Mouse (Mus musculus) adrenal gland, postnatal 36 days (tissue): Measurements from ENCODE around the gene Gm37240. TPM values are rescaled to one million over a fixed set of nuclear protein-coding genes. Genes with fewer than 3 reads are reported as not detected.
A peak's percentile ranks its signal among the peaks of the same experiment; 100 is the strongest.

ENCODE experiments used
- DNase-seq, 2 experiments: peaks; one replicate each; pipeline ENCODE4 v3.0.0; 2021; ENCODE audit warnings: mixed read lengths in 1 of 2
- total RNA-seq, 2 experiments: library from RNA; stranded (reverse); gene quantifications; 2 replicates each; pipeline ENCODE4 v1.2.3; 2021

Gene Gm37240
- total RNA-seq, 2 experiments from 2014 or later = 2.5 to 4.5 TPM

DNA sequence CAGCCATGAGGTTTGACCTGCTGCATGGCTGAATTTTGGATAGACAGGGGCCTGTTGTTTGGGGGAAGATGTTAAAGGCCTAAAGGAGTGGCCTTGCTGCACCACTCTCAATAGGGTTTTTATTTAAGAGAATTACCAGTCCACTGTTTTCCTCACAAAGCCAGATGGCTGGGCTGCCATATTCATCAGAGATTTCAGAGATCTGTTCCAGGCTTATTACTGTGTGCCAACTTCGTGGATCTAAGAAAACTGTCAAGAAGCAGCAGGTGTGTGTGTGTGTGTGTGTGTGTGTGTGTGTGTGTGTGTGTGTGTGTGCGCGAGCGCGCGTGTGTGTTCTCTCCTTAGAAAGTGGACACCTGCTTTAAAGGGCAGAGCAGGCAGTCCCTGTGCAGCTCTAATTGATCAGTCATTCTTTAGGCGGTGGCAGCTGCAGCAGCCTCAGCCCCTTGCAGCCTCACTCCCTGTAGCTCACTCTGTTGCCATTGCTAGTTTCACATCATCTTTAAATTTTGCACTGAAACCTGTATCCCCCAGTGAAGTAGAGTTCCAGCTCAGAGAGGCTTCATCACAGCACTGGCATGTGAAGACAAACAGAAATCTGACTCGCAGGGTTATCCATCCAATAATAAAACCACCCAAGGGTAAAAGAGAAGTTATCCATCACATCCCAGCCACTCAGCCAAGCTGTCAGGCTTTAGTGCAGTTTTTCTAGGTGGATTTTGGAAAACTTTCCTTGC, 252.8 kb downstream of the Gm37240 start:
- DNase-seq = no peak

- no peak for DNase-seq
Measured at GRCm38 (mm10) chr3:85633733-85634132, 253.6 kb downstream of the Gm37240 start.

- peak; percentile 2 to 4 for DNase-seq
Measured at GRCm38 (mm10) chr3:85629895-85630510, 257.3 kb downstream of the Gm37240 start.

DNA sequence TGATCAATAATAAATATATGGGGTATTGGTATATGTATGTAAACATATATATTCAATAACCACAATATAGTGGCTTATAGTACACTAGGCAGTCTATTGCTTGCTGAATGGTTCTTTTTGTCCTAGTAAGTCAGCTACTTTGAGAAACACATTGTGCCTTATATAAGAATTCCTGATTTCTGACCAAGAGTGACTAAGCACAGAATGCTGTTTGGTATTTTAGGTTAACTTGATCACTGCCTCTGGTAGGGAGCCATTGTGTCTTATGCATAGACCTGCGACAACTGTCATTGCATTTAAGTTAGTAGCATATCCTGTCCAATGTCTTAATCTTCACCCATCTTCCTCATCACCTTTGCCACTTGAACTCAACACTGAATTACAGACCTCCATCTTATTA, 267.6 kb downstream of the Gm37240 start:
- no peak for DNase-seq

DNA sequence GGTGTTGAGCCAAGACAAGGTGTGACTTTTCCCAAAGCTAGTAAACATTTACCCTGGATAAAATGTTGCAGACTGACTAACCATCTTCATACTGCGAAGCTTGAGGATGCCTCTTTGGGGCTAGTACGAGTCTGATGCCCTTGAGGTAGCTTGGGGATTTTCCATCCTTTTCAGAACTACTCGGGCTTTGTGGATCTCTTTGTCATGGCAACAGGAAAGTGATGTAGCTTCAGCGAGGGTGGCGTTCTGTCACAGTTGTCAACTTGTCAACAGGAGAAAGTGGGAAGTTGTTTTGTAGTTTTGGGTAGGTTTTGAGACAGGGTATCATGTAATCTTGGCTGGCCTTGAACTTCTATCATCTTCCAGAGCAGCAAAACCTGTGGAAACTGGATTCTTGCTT, 268.0 kb downstream of the Gm37240 start:
- no peak for DNase-seq

GRCm38 (mm10) chr3:85618885-85619284, 268.4 kb downstream of the Gm37240 start:
- DNase-seq = no peak

GRCm38 (mm10) chr3:85616389-85616788, 270.9 kb downstream of the Gm37240 start:
- DNase-seq = no peak

DNA sequence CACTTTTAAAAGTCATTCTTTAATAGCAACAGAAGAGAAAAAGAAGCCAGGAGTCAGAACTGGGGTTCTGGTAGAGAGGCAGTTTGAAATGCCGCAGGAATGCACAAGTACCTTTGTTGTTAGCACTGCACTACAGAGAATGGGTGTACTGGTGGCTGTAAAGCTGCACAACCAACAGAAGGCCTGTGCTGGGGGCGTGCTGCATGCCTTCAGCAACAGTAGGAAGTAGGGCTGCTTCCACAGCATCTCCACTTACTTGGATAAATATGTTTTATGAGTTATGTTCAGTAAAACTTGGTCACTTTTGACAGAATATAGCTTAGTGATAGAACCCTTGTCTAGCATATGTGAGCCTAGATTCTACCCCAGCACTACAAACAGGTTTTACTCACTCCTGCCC, 279.6 kb downstream of the Gm37240 start:
- no peak for DNase-seq

DNA sequence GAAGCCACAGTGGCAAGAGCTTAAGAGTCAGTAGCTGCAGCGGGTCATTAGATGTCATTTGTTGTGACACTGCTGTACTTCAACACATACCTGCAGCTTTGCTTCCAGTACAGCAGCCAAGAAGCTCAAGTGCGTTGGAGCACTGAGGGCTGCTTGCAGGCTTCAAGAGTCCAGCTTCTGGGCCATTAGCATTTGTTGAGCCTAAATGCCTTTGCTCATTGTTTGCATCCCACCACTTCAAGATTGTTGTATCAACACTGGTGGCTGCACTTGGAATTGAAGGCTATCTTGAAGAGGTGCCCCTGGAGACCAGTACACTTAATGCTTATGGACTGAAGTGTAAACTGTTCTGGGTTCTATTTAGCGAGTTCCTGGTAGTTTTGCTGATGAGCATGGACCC, 280.4 kb downstream of the Gm37240 start:
- DNase-seq = no peak

DNA sequence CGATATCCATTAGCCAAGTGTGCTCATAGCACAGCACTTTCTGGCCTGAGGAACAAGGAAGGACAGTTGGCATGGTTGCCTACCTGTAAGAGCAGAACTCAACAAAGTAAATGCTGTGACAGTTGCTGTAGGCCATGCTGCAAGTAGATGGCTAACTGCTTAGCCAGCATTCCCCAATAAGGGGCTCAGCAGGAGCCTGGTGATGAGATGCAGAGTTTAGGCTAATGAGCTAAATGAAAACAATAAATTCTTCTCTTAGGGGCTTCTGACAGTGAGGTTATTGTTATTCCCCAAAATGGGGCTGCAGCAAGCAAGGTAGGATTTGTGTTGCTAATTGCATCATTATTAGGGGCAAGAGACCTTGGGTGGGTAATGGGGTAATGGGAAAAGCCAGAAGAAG, 283.5 kb downstream of the Gm37240 start:
- DNase-seq = no peak

GRCm38 (mm10) chr3:85601841-85602305, 285.4 kb downstream of the Gm37240 start:
- DNase-seq = no peak

DNA sequence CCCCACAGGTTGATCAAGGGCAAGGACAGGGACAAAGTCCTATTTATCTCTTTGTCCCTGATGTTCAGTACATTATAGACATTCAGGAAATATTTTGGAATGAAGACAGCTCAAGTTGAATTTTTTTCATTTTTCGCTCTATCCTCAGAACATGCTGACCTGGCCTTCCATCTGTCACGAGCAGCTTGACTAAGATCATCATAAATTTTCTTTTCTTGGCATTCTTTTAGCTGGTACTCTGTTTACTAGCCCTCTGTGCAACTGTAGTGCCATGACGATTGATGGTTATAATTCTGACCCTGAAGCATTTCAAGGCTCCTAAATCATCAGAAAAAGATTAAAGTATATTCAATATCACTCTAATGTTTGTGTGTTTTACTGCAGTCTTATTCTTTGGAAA, 287.8 kb downstream of the Gm37240 start:
- DNase-seq = peak in 1 of 2 experiments; percentile 13

DNA sequence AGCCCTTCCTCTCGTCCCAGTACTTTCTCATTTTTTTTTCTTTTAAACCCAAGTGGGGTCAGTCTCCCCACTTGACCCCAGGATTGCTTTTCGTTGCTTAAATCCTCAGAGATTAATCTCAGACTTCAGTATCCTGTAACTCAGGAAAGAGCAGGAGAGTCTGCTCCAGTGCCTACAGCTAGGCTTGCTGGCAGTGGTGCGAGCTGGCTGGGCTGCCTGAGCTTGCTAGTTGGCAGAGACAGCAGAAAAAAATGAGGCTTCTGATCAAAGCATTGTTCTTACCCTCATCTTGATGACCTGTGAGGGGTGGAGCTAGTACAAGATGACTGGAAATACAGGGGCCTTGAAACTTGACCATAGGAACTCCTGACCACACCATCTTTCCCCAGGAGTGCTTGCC, 292.9 kb downstream of the Gm37240 start:
- DNase-seq = no peak

DNA sequence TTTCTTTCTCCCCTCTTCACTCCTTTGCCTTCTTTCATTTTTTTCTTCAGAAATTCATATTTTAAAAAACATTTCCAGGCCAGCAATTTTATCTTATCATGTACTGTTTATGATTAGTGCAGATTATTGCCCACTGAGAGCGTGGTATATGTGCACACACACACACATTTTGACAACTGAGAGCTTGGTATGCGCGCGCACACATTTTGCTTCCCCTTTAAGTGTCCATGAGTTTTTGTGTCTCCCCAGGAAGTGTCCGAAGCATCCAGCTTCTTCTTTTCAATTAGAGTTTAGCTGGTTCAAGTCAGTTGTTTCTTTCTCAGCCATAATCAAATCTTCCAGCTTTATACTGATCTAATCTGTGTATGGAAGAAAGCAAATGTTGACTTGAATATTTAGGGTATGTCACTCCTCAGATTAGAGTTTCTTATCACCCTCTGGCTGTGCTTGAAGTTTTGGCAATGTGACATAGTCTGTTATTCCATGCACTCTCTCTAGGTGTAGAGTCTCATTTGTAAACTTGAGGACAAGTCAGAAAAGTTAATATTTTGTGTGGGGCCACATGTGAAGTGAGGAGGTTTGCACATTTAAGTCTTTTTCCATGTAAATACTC, 294.6 kb downstream of the Gm37240 start:
- no peak for DNase-seq

DNA sequence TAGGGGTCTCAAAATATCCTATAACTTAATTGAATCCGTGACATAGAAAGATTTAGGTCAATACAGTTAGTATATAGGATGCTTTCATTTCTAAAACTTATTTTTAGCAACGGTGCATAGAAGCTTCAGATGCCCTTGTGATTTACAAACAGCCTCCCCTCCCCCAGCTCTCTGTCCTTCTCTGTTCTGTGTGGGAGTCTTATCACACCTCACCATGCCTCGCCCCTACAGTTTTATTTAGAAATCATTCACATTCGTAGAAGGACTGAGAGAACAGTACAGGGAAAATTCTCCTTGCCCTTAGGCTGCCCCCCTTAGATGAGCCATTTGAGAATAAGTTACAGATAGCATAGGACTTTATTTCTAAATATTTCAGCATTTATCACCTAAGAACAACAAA, 295.3 kb downstream of the Gm37240 start:
- DNase-seq = no peak

DNA sequence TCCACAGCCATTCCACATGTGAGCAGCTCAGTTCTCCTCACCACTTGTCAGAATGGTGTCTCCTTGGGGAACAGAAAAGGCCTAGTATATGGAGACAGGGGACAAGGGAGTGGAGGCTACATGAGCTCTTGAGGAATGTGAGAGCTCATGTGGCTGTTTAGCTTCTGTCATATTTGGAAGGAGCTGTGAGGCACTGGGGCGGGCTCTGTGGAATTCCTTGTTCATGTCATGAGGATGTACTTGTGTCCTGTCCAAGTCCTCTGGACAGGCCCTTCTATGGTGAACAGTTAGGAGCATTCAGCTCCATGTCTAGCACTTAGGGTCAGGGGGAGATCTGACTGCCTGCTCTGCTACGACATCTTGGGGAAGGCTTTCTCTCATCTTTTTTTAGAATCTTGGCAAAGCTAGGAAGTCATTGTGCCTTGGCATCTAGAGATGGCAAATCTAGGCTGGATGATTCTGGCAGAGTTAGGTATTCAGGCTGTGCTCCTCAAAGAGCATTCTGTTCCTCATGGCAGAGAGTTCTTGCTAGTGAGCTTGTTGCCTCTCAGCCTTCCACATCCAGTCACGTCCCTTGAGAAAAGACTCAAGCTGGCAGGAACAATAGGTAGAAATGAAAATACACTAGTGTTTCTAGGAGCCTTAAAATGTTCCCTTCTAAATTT, 297.1 kb downstream of the Gm37240 start:
- DNase-seq = no peak

DNA sequence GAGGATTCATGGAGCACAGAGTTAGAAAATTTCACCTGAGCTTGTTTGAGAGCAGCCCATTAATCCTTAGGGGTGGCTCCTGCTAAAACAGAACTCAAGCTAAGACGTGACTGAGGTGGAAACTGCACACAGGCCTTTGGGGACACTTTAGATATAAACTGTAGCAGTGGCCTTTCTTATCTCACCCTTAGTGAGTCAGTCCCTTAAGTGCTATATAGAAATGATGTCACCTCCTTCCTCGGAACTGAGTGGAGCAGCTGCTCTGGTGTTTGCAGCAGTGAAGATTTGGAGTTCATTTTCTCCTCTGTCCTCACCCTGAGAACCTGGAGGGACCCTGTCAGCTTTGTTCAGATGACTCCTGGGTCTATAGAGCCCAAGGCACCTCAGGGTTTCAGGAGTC, 298.6 kb downstream of the Gm37240 start:
- no peak for DNase-seq

GRCm38 (mm10) chr3:85584966-85585365, 302.4 kb downstream of the Gm37240 start:
- no peak for DNase-seq

GRCm38 (mm10) chr3:85583194-85583593, 304.1 kb downstream of the Gm37240 start:
- DNase-seq = no peak

GRCm38 (mm10) chr3:85582726-85583125, 304.6 kb downstream of the Gm37240 start:
- peak; percentile 42 to 43 for DNase-seq

DNA sequence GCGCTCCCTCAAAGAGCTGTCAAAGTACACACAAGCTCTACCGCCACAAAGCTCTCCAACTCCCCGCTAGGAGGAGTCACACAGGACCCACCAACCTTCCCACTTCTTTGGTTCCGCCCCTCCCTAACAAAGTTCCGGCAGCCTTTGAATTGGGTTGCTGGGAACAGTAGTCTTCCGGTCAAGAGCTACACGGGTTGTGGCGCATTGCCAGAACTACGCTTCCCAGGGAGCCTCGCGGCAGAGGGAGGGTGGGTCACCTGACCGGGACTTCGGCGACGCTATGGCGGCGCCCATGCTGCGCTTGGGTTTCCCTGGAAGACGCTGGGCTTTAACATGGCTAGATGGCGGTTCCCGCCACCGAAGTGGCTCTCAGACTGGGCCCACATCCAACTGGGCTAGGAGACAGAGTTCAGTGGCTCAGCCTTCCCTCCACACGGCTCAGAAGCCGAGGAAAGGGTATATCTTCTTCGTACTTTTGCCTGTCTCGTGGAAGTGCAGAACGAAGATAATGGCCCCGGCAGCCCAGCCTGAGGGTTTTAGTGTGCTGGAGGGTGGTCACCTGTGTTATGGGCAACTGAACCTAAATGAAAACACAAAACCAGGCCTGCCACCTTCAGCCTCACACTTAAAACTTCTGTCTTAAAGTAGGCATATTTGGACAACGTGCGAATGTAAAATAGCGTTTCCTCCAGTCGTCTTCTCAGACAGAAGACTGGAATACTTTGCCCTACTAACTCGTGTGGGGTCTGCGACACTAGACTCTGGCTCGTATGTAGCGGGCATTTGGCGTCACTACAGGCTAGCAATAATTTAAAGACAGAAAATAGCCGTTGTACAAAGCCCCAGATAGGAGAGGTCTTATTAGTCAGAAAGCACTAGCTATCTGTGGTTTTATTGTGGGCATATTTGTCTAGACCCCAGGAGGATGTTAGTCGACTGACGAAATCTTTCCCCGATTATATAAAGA, 313.2 kb downstream of the Gm37240 start, which contains the start of gene Gatb:
Gene Gatb (plus strand): TSS at position 256 of the 967 bp plus-strand sequence.
- DNase-seq = peak; percentile 98 to 99
